Mouse (Mus musculus) cerebellum, adult 2 months (tissue): ENCODE results near the gene Inpp5f. TPM values are rescaled to one million over a fixed set of nuclear protein-coding genes. Genes with fewer than 3 reads are reported as not detected.
"Not testable (repeated sequence)": the region's sequence is repeated elsewhere in the genome, so short reads cannot be mapped to it uniquely, and the experiment has no call there.

Source experiments
- DNase-seq, 2 experiments: peaks; one replicate each; pipeline ENCODE4 v3.0.0; 2021
- H3K27ac ChIP-seq: fragments of 200-500 bp; 2 replicates; pipeline ENCODE4 v1.5.1; 2012; ENCODE audit warnings: low read length, control low read depth, inconsistent platforms; ENCODE audit not compliant: insufficient read depth
- H3K27me3 ChIP-seq: fragments of 200-500 bp; 2 replicates; pipeline ENCODE4 v1.6.1; 2012; ENCODE audit warnings: inconsistent platforms, mild to moderate bottlenecking, low read length, moderate library complexity; ENCODE audit not compliant: control insufficient read depth, insufficient read depth
- H3K4me1 ChIP-seq: fragments of 200-500 bp; 2 replicates; pipeline ENCODE4 v1.6.1; 2011; ENCODE audit warnings: low read length; ENCODE audit not compliant: control insufficient read depth, insufficient read depth
- H3K4me3 ChIP-seq: fragments of 200-500 bp; replicated peaks from 2 replicates; pipeline ENCODE3; 2011; ENCODE audit warnings: mild to moderate bottlenecking, low read depth, low read length, control low read depth; ENCODE audit not compliant: insufficient read depth
- CTCF ChIP-seq: fragments of 200-500 bp; IDR thresholded peaks from 2 replicates; pipeline ENCODE4 v1.5.1; 2011; ENCODE audit warnings: low read depth, mild to moderate bottlenecking, control low read depth, low read length, moderate library complexity, borderline replicate concordance; ENCODE audit not compliant: insufficient read depth
- POLR2A ChIP-seq: fragments of 200-500 bp; IDR thresholded peaks from 2 replicates; pipeline ENCODE4 v1.6.1; 2011; ENCODE audit warnings: low read length, control low read depth, borderline replicate concordance; ENCODE audit not compliant: insufficient read depth
- WGBS: fragments of 180-500 bp; shearing (Covaris S2); methylation state at CpG from one replicate; pipeline ENCODE4 v1.1.7; 2018; 5-methylcytosine and 5-hydroxymethylcytosine counted together
- polyA plus RNA-seq: library from polyadenylated mRNA; depleted of rRNA; stranded (reverse); fragments of >200 nt; gene quantifications from 2 replicates; pipeline ENCODE4 v1.2.3, GENCODE M21; 2012; rRNA removed

Inpp5f gene
- 101 and 104 TPM in 2 replicates for polyA plus RNA-seq

- 2% methylated on average over 65 of the region's 68 CpGs for WGBS
- H3K27ac ChIP-seq = peak within 1 kb of the TSS; percentile 77
- no peaks in the 10 kb centered on the region for H3K27me3 ChIP-seq
These were observed at the start of gene Inpp5f for GRCm38 (mm10) chr7:128610897-128611798. Gene Inpp5f (plus strand): TSS chr7:128611328.

GRCm38 (mm10) chr7:128563373-128563772 lies 47.8 kb upstream of the Inpp5f start:
- H3K4me3 ChIP-seq = no peak overlapping the region
- H3K4me1 ChIP-seq = peaks cover 15% of the 10 kb centered on the region; the same call in 1 of the 2 replicates
- no peaks in the 10 kb centered on the region; the same call in 1 of the 2 replicates for H3K27me3 ChIP-seq
- DNase-seq = no peak
- 54% methylated on average over 4 of the region's 4 CpGs for WGBS
- no peak overlapping the region for H3K27ac ChIP-seq
- TF ChIP-seq CTCF = peak; percentile 38; the same call in 1 of the 2 replicates
- no peak for TF ChIP-seq POLR2A

More at GRCm38 (mm10) chr7:128610897-128611798, at the start of gene Inpp5f:
- H3K4me1 ChIP-seq = no peaks in the 10 kb centered on the region; the same call in 1 of the 2 replicates
- peak within 1 kb of the TSS; percentile 94 for H3K4me3 ChIP-seq
- TF ChIP-seq CTCF (no peak), POLR2A (peak; percentile 40; the same call in 1 of the 2 replicates)
- peak; percentile 98 to 99 for DNase-seq

GRCm38 (mm10) chr7:128566311-128566710 lies 44.8 kb upstream of the Inpp5f start:
- 86% methylated on average over 7 of the region's 7 CpGs for WGBS
- no peak for TF ChIP-seq POLR2A
- no peak for TF ChIP-seq CTCF
- Histone ChIP-seq H3K4me3 (no peak overlapping the region), H3K4me1 (peaks cover 16% of the 10 kb centered on the region; the same call in 1 of the 2 replicates), H3K27ac (peak overlapping the region; percentile 8; the same call in 1 of the 2 replicates), H3K27me3 (no peaks in the 10 kb centered on the region; the same call in 1 of the 2 replicates)
- DNase-seq = no peak

- WGBS = 16% methylated on average over 8 of the region's 8 CpGs
- Histone ChIP-seq H3K27me3 (no peaks in the 10 kb centered on the region), H3K4me3 (no peak overlapping the region), H3K4me1 (peaks cover 16% of the 10 kb centered on the region; the same call in 1 of the 2 replicates), H3K27ac (peak overlapping the region; percentile 96)
- no peak for TF ChIP-seq CTCF
- TF ChIP-seq POLR2A = peak; percentile 51; the same call in 1 of the 2 replicates
- peak; percentile 82 to 89 for DNase-seq
These were observed 43.4 kb upstream of the Inpp5f start for GRCm38 (mm10) chr7:128567561-128568244.

GRCm38 (mm10) chr7:128569429-128569828 lies 41.7 kb upstream of the Inpp5f start:
- not testable (repeated sequence) for H3K27ac ChIP-seq, H3K4me3 ChIP-seq, DNase-seq, H3K27me3 ChIP-seq
- peaks cover 16% of the 10 kb centered on the region; the same call in 1 of the 2 replicates for H3K4me1 ChIP-seq
- WGBS = 93% methylated on average over 2 of the region's 2 CpGs

GRCm38 (mm10) chr7:128569987-128570656 lies 41.0 kb upstream of the Inpp5f start:
- no peaks in the 10 kb centered on the region for H3K27me3 ChIP-seq
- H3K4me1 ChIP-seq = peaks cover 16% of the 10 kb centered on the region; the same call in 1 of the 2 replicates
- no peak overlapping the region for H3K4me3 ChIP-seq
- H3K27ac ChIP-seq = no peak overlapping the region
- no peak for DNase-seq
- TF ChIP-seq CTCF (no peak), POLR2A (no peak)
- WGBS = 94% methylated on average over 8 of the region's 8 CpGs

DNA sequence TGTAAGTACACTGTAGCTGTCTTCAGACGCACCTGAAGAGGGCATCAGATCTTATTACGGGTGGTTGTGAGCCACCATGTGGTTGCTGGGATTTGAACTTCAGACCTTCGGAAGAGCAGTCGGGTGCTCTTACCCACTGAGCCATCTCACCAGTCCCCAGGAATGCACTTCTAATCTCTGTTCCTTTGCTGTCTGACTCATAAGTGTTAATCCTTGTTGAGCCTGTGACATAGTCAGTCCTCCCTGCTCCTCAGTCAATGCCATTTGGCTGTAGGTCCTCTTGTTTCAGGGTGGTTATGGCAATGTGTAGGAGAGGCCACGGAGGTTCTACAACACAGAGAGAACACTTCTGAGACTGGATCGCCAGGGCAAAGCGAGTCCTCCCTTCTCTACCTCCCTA lies 40.5 kb upstream of the Inpp5f start:
- peaks cover 16% of the 10 kb centered on the region; the same call in 1 of the 2 replicates for H3K4me1 ChIP-seq
- WGBS = 92% methylated on average over 7 of the region's 7 CpGs
- H3K27me3 ChIP-seq, H3K4me3 ChIP-seq, DNase-seq, H3K27ac ChIP-seq: not testable (repeated sequence)
